Mouse (Mus musculus) adrenal gland, adult 2 months (tissue): ENCODE data around the gene Edil3. TPM values are rescaled to one million over a fixed set of nuclear protein-coding genes. Genes with fewer than 3 reads are reported as not detected.
"Not testable (repeated sequence)": the region's sequence is repeated elsewhere in the genome, so short reads cannot be mapped to it uniquely, and the experiment has no call there.

Experiments
- DNase-seq: peaks from one replicate; pipeline ENCODE4 v3.0.0; 2021
- polyA plus RNA-seq: library from polyadenylated mRNA; depleted of rRNA; stranded (reverse); fragments of >200 nt; gene quantifications from 2 replicates; pipeline ENCODE4 v1.2.3, GENCODE M21; 2012
- total RNA-seq, 2 experiments: library from RNA; stranded (reverse); gene quantifications; 2 replicates each; pipeline ENCODE4 v1.2.3; 2021

The Edil3 gene
- total and polyA plus RNA-seq, 3 experiments, result 1.6 to 3.1 (median 1.8) TPM

DNA sequence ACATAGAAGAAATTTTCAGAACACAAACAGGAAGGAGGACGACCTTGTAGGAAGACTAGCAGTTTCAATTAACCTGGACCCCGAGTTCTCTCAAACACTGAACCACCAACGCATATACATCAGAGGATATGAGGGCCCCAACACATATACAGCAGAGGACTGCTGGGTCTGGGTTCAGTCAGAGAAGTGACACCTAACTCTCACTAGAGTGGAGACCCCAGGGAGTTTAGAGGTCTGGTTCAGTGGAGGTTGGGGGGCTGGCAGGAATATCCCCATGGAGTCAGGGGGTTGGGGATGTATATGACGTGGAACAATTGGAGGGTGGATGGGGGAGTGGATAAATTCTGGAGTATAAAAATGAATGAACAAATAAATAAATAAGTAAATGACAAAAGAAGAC, 151.1 kb downstream of the Edil3 start:
- DNase-seq, result no peak

DNA sequence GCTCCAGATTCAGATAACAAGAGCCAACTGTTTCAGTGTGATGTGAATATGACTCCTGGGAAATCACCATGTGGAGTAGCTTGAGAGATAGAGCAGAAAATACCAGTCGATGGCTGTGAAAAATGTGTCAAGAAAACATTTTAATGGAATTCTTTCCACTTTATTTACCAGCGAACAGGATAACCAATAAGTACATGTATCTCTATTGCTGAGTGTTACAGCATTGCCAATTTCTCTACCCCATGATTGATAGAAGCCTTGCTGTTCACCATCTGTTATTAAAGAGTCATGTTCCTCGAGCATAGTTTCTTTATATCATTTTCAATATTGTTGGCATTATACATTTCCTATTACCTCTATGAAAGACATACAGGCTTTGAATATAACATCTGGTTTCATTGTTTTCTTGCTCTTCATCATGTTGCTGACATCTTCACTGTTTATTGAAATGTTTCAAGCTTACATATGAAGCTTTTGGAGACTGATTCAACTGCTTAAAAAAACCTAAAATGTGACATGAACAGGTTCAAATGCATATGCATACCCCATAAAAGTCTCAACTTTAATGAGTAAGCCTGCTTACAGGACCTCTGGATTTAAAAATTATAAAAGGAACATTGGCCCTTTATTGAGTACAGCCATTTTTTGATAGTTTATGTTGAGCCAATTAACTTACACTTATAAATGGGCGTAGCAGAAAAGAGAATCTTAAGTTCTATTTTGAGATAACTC, 186.6 kb downstream of the Edil3 start:
- no peak for DNase-seq

- DNase-seq, result no peak
These were observed 191.2 kb downstream of the Edil3 start for GRCm38 (mm10) chr13:89012500-89012899.

GRCm38 (mm10) chr13:89029817-89030539, 208.7 kb downstream of the Edil3 start:
- no peak for DNase-seq

- no peak for DNase-seq
These were observed 214.4 kb downstream of the Edil3 start for GRCm38 (mm10) chr13:89035711-89036110.

GRCm38 (mm10) chr13:89041495-89041894, 220.2 kb downstream of the Edil3 start:
- DNase-seq, result no peak

DNA sequence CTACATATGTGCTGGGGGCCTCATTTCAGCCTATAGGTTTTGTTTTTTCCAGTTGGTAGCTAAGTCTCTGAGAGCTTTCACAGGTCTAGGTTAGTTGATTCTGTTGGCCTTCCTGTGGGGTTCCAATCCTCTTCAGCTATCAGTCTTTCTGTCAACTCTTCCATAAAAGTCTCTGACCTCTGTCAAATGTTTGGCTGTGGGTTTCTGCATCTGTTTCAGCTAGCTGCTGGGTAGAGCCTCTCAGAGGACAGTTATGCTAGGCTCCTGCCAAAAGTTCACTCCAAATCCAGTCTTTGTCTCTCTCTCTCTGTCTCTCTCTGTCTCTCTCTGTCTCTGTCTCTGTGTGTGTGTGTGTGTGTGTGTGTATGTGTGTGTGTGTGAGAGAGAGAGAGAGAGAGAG, 248.9 kb downstream of the Edil3 start:
- DNase-seq, result not testable (repeated sequence)

- DNase-seq, result no peak
These were observed 254.9 kb downstream of the Edil3 start for GRCm38 (mm10) chr13:89076212-89076611.

DNA sequence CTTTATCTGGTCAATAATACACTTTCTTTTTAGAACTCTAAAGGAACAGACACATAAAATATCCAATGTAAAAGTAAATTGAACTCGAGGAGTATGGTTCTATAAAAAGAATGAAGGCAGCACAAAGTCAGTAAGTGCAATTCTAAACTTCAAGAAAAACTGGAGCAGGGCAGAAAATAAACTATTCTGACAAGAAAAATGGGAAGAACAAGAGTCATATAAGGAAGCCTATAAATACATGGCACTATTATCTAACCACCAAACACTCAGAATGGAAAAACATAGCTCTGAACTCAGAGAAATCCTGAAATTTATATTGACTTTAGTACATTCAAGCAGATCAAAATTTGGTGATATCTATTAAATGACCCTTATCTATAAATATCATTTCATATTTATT, 284.6 kb downstream of the Edil3 start:
- DNase-seq, result no peak

DNA sequence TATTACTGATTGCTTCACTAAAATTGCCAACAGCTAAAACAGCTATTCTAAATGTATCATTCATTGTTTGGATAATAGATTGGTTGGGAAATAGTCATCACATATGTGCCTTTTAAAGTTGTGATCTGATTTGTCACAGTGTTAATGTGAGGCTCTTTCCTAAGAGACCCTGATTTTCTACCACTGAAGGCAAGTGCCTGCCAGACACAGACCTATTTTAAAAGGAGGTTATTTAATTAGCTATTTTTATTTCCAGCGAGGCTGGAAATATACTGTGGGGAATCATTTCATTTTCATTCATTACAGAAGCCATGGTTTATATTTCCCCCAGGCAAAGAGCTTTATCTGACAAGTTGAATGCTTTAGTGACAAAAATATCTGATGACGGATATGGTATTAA, 296.3 kb downstream of the Edil3 start:
- no peak for DNase-seq

DNA sequence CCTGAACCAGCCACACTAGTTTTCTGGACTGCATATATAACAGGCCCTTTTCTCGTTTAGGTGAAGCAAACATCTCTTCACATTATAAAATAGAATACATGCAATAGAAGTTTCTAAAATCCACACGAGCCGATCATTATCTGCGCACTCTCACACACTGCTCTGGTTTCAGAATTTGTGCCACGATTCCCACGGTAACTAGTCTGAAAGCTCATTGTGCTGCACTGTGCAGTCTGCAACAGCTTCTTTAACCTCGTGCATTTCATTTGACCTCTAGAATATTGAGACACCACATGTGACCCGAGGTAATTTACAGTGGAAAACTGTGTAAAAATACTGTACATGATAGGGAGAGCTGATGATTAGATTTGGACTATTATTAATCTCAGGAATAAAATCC, 298.5 kb downstream of the Edil3 start:
- DNase-seq, result no peak

DNA sequence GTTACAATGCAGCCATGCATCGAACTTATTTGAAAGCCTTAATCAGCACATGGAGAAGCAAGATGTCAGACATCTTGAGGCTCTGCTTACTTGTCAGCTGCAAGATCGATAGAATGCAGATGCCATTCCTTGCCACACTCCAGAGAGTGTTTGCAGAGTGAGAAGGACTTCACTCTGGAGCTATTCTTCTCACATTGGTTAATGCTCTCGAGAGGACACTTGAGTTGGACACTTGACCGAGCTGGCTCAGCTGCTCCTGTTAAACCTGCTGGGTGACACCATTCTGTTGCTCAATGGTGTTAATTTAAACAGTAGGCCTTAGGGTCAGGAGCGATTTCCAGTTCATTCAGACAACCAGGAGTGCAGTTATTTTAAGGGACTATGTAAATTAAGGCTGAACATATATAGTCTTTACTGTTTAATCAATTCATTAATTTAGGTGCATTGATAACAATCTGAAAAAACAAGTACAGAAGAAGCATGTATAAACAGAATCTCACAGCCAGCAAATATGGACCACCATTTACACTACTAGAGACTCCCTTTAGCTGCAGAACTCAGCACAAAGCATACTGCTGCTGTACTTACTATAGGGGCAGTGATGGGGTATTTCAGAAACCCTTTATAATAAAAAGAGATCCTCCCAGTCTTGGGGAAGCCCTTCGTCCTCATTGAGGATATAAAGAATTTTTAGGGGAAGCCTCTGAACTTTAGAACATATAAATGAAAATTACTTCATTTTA, 301.4 kb downstream of the Edil3 start:
- no peak for DNase-seq

GRCm38 (mm10) chr13:89123396-89123795, 302.1 kb downstream of the Edil3 start:
- no peak for DNase-seq

GRCm38 (mm10) chr13:89146056-89146547, 324.8 kb downstream of the Edil3 start:
- no peak for DNase-seq

GRCm38 (mm10) chr13:89151878-89152277, 330.6 kb downstream of the Edil3 start:
- DNase-seq, result no peak

- DNase-seq, result no peak
These were observed 346.7 kb downstream of the Edil3 start for GRCm38 (mm10) chr13:89167960-89168359.

- no peak for DNase-seq
These were observed 348.8 kb downstream of the Edil3 start for GRCm38 (mm10) chr13:89170040-89170439.

DNA sequence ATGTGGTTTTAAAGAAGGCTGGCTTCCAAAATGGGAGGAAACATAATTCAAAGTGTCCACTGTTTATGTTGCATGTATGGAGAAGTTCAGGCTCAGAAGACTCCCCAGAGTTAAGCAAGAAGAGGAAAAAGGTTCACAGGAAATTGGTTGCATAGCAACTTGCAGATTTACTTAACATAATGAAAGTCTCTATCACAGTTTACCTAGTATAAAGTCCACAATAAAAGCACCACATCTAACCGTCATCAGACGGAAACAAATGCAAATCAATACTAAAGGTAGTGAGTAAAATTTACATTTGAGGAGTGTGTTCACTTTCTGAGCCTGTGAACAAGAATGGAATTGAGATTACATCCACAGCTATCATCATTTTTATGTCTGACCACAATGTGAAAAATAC, 353.9 kb downstream of the Edil3 start:
- DNase-seq, result no peak

- no peak for DNase-seq
These were observed 367.8 kb downstream of the Edil3 start for GRCm38 (mm10) chr13:89189051-89189450.

- no peak for DNase-seq
These were observed 375.7 kb downstream of the Edil3 start for GRCm38 (mm10) chr13:89197019-89197418.

DNA sequence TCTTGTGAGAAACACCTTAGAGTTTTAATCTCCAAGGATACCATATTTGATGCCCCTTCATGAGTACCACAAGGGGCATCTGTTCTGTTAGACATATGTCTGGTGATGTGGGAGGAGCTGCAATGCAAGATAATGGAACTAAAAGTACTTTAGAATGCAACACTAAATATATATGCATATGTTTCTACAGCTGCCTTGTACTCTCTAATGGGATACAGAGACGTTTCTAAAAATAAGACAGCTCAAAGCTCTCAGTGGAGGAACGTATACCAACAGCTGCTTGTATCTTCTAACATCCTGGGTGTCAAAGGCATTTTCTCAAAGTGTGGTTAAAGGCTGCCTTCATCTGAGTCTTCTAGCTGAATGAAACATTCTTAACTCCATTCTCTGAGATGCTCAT, 378.0 kb downstream of the Edil3 start:
- DNase-seq, result no peak

DNA sequence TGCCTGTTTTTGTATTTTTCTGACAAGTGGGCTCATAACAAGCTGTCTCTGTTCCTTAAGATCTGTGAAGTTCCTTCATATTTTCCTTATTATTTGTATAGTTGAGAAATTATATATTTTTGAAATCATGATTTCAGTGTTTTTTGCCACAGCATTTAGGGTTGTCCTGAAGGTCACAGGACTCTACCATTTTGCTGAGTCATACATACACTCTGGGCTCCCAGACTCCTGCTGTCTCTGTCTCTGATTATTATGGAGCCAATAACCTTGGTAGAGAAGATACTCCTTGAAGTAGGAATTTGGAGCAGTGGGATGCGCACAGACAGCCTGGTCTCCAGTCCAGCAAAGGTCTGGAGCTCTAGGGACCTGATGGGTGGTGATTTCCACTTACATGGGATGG, 416.8 kb downstream of the Edil3 start:
- no peak for DNase-seq
